In the genomic region with DNA sequence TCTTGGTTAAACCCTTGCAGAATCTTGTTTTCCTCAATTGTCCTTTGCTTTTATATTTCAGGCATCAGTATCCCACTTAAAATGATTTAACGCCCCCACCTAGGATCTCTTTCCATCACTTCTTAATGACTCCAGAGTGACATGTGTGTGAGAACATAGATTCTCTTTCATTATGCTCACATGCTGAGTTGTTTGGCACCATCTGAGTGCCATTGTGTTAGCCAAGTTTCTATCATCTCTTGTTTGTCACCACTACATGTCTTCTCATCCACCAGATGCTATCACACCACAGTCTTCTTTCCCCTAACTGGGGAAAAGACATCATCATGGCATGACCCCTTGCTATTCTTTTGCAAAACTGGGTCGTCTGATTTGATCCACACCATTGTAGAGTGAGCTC, we compare ENCODE assay signal across 16 mouse cellular contexts.
"Had no signal": no experiment of that assay in that cellular context is flagged by ENCODE, and none has a peak within 500 bp of the region (broad histone marks: within the 10 kb centered on the region; RNA-seq: fewer than 3 reads in every experiment).

No protein-coding gene starts in this region.

- H3K4me1 ChIP-seq: limb, embryonic 12.5 days; liver, embryonic 13.5 days; lung, embryonic 15.5 days; megakaryocyte, embryonic 14.5 days had no signal

- H3K27ac ChIP-seq: kidney, postnatal 0 days; limb, embryonic 12.5 days; liver, embryonic 13.5 days; lung, embryonic 15.5 days; macrophage had no signal

- H3K4me3 ChIP-seq: limb, embryonic 12.5 days; liver, embryonic 13.5 days; lung, embryonic 15.5 days; megakaryocyte, embryonic 14.5 days had no signal

- H3K27me3 ChIP-seq: limb, embryonic 12.5 days; liver, embryonic 13.5 days; lung, embryonic 15.5 days; megakaryocyte, embryonic 14.5 days had no signal

- H3K9ac ChIP-seq: limb, embryonic 12.5 days; liver, embryonic 13.5 days; liver, postnatal 0 days; lung, embryonic 15.5 days had no signal

- H3K36me3 ChIP-seq: limb, embryonic 12.5 days; liver, embryonic 13.5 days; lung, embryonic 15.5 days had no signal

- DNase-seq: kidney, adult 9 months; kidney, postnatal 36 days; liver; liver, embryonic 13.5 days; liver, postnatal 0 days; lung, postnatal 14 days; right cerebral cortex, adult 18-20 months; right cerebral cortex, postnatal 25 days; thymus, postnatal 4 days had no signal

- H3K4me2 ChIP-seq: limb, embryonic 12.5 days; liver, embryonic 13.5 days; lung, embryonic 15.5 days; midbrain, embryonic 11.5 days had no signal

- H3K9me3 ChIP-seq: limb, embryonic 12.5 days; lung, embryonic 15.5 days had no signal

- ATAC-seq: liver, postnatal 0 days; midbrain, embryonic 16.5 days had no signal
